Mouse (Mus musculus): Measurements from ENCODE around the gene Tmem198b.
"Not testable (repeated sequence)": the region's sequence is repeated elsewhere in the genome, so short reads cannot be mapped to it uniquely, and the experiment has no call there.

Gene Tmem198b

GRCm38 (mm10) chr10:128804271-128805091, at the start of gene Tmem198b:
TSS of gene Tmem198b (minus strand) at chr10:128804370.
- peak; percentile 54 to 70 for DNase-seq

GRCm38 (mm10) chr10:128850339-128850738, 46.2 kb upstream of the Tmem198b start:
- DNase-seq, result no peak

GRCm38 (mm10) chr10:128848426-128848825, 44.3 kb upstream of the Tmem198b start:
- DNase-seq, result no peak

- DNase-seq, result no peak
Observed at GRCm38 (mm10) chr10:128846664-128847063, 42.5 kb upstream of the Tmem198b start.

- DNase-seq, result no peak
Observed at GRCm38 (mm10) chr10:128845516-128845915, 41.3 kb upstream of the Tmem198b start.

- DNase-seq, result no peak
Observed at GRCm38 (mm10) chr10:128843260-128843659, 39.1 kb upstream of the Tmem198b start.

GRCm38 (mm10) chr10:128840612-128841011, 36.4 kb upstream of the Tmem198b start:
- DNase-seq, result no peak

GRCm38 (mm10) chr10:128839434-128839833, 35.3 kb upstream of the Tmem198b start:
- DNase-seq, result no peak

- no peak for DNase-seq
Observed at GRCm38 (mm10) chr10:128837400-128837799, 33.2 kb upstream of the Tmem198b start.

- DNase-seq, result no peak
Observed at GRCm38 (mm10) chr10:128823821-128824220, 19.7 kb upstream of the Tmem198b start.

GRCm38 (mm10) chr10:128823087-128823486, 18.9 kb upstream of the Tmem198b start:
- DNase-seq, result not testable (repeated sequence)

GRCm38 (mm10) chr10:128822135-128822534, 18.0 kb upstream of the Tmem198b start:
- no peak for DNase-seq

- peak; percentile 98 to 99 for DNase-seq
Observed at GRCm38 (mm10) chr10:128821358-128822056, 17.3 kb upstream of the Tmem198b start, which contains the start of gene Ormdl2. TSS of gene Ormdl2 (minus strand) at chr10:128821645.

- DNase-seq, result no peak
Observed at GRCm38 (mm10) chr10:128820217-128820616, 16.0 kb upstream of the Tmem198b start.

- no peak for DNase-seq
Observed at GRCm38 (mm10) chr10:128817033-128817432, 12.9 kb upstream of the Tmem198b start, which contains the start of gene Sarnp. TSS of gene Sarnp (plus strand) at chr10:128817333.

GRCm38 (mm10) chr10:128807018-128807417, 2.8 kb upstream of the Tmem198b start:
- no peak for DNase-seq

- DNase-seq, result no peak
Observed at GRCm38 (mm10) chr10:128806086-128806485, 1.9 kb upstream of the Tmem198b start.

- DNase-seq, result peak; percentile 90 to 96
Observed at GRCm38 (mm10) chr10:128805092-128806000, 1.2 kb upstream of the Tmem198b start.

GRCm38 (mm10) chr10:128803771-128804270, 349 bp downstream of the Tmem198b start, which contains the start of gene Dnajc14:
TSS of gene Dnajc14 (plus strand) at chr10:128804062.
- DNase-seq, result peak; percentile 64 to 67

GRCm38 (mm10) chr10:128803361-128803760, 809 bp downstream of the Tmem198b start:
- no peak for DNase-seq

- DNase-seq, result no peak
Observed at GRCm38 (mm10) chr10:128802956-128803355, 1.2 kb downstream of the Tmem198b start.

GRCm38 (mm10) chr10:128801981-128802495, 2.1 kb downstream of the Tmem198b start:
- no peak for DNase-seq
